Mouse (Mus musculus): ENCODE data around the gene Ptgdr2. TPM values are rescaled to one million over a fixed set of nuclear protein-coding genes. Genes with fewer than 3 reads are reported as not detected.

The Ptgdr2 gene
- polyA plus RNA-seq, 1 experiment = 0.88 TPM

DNA sequence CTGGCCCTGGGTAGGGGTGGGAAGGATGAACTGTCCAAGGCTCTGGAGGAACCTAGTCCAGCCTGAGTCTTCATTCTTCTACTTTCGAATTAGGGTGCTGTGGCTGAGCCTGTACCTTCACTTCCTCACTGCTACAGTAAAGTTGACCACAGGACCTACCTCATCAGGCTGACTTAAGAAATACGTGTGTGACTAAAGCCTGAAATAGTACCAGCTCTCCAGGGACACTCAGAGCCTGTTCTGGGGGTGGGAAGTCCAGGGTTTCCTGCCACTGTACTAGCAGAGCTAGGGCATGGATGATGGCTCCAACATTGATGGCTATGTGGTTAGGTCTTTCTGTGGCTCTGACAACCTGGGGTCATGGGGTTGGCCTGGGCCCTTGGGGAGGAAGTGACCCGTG lies 7.0 kb downstream of the Ptgdr2 start:
- H3K4me3 ChIP-seq (ENCODE audit: control insufficient read depth, low read depth, low read length) = no peak overlapping the region
- H3K27me3 ChIP-seq (ENCODE audit: control insufficient read depth, insufficient read depth, low read length) = no peaks in the 10 kb centered on the region
- peaks cover 16% of the 10 kb centered on the region for H3K4me1 ChIP-seq (ENCODE audit: control insufficient read depth, insufficient read depth, low read length)
- no peak overlapping the region for H3K27ac ChIP-seq (ENCODE audit: control insufficient read depth, insufficient read depth, low read depth, low read length)
- H3K36me3 ChIP-seq (ENCODE audit: control insufficient read depth, insufficient read depth, low read length) = no peaks in the 10 kb centered on the region; the same call in 1 of the 2 replicates
- TF ChIP-seq CTCF (IDR thresholded peaks at IDR 0.05; ENCODE audit: control insufficient read depth, insufficient read depth, insufficient replicate concordance, low read depth, low read length) = no peak

DNA sequence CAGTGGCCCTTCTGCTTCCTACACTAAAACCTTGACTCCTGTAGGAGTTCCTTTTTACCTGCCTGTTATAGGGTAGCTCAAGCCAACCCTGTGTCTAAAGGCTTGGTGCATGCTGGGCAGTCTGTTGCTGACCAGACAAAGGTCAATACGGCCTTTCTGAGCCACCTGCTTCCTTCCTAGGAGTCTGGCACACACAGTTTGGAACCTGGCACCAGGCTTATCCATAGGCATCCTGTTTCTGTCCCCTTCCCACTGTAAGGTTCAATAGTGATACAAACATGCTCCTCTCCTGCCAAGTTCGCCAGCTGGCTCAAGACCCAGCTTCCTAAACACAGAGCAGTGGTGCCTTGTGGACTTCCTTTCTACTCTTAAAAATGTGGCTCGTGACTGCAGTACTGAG lies 9.5 kb downstream of the Ptgdr2 start:
- no peaks in the 10 kb centered on the region; the same call in 1 of the 2 replicates for H3K36me3 ChIP-seq (ENCODE audit: control insufficient read depth, insufficient read depth, low read length)
- peaks cover 5% of the 10 kb centered on the region for H3K4me1 ChIP-seq (ENCODE audit: control insufficient read depth, insufficient read depth, low read length)
- H3K4me3 ChIP-seq (ENCODE audit: control insufficient read depth, low read depth, low read length) = peak overlapping the region; percentile 98
- H3K27me3 ChIP-seq (ENCODE audit: control insufficient read depth, insufficient read depth, low read length) = no peaks in the 10 kb centered on the region
- TF ChIP-seq CTCF (IDR thresholded peaks at IDR 0.05; ENCODE audit: control insufficient read depth, insufficient read depth, insufficient replicate concordance, low read depth, low read length) (no peak), POLR2A (IDR thresholded peaks at IDR 0.05; ENCODE audit: control insufficient read depth, low read depth, low read length) (no peak)
- H3K27ac ChIP-seq (ENCODE audit: control insufficient read depth, insufficient read depth, low read depth, low read length) = no peak overlapping the region

DNA sequence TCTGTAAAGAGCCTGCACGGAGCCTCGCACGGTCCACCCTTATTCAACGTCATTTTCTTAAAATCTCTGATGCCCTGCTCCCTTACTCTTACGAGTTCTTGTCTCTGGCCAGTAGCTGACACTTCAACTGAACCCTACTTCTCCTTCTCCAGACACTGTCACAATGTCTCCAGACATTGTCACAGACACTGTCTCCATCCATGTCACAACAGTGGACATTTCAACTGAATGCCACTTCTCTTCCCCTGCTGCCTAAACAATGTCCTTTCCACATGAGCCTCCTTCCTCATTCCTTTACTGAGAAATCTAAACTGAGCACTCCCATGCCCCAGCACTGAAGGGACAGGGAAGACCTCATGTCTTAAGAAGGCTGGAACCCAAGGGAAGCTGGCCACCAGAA lies 10.3 kb downstream of the Ptgdr2 start:
- H3K4me3 ChIP-seq (ENCODE audit: control insufficient read depth, low read depth, low read length) = peak overlapping the region; percentile 98
- TF ChIP-seq POLR2A (IDR thresholded peaks at IDR 0.05; ENCODE audit: control insufficient read depth, low read depth, low read length) = no peak
- TF ChIP-seq CTCF (IDR thresholded peaks at IDR 0.05; ENCODE audit: control insufficient read depth, insufficient read depth, insufficient replicate concordance, low read depth, low read length) = no peak
- peaks cover 5% of the 10 kb centered on the region for H3K4me1 ChIP-seq (ENCODE audit: control insufficient read depth, insufficient read depth, low read length)
- peak overlapping the region; percentile 37; the same call in 1 of the 2 replicates for H3K27ac ChIP-seq (ENCODE audit: control insufficient read depth, insufficient read depth, low read depth, low read length)
- H3K36me3 ChIP-seq (ENCODE audit: control insufficient read depth, insufficient read depth, low read length) = no peaks in the 10 kb centered on the region; the same call in 1 of the 2 replicates
- H3K27me3 ChIP-seq (ENCODE audit: control insufficient read depth, insufficient read depth, low read length) = no peaks in the 10 kb centered on the region

- Histone ChIP-seq H3K27me3 (ENCODE audit: control insufficient read depth, insufficient read depth, low read length) (no peaks in the 10 kb centered on the region), H3K4me3 (ENCODE audit: control insufficient read depth, low read depth, low read length) (peak overlapping the region; percentile 98), H3K4me1 (ENCODE audit: control insufficient read depth, insufficient read depth, low read length) (peaks cover 5% of the 10 kb centered on the region), H3K36me3 (ENCODE audit: control insufficient read depth, insufficient read depth, low read length) (no peaks in the 10 kb centered on the region; the same call in 1 of the 2 replicates), H3K27ac (ENCODE audit: control insufficient read depth, insufficient read depth, low read depth, low read length) (no peak overlapping the region)
- TF ChIP-seq CTCF (IDR thresholded peaks at IDR 0.05; ENCODE audit: control insufficient read depth, insufficient read depth, insufficient replicate concordance, low read depth, low read length) = no peak
- no peak for TF ChIP-seq POLR2A (IDR thresholded peaks at IDR 0.05; ENCODE audit: control insufficient read depth, low read depth, low read length)
Measured at GRCm38 (mm10) chr19:10948416-10948815, 11.5 kb downstream of the Ptgdr2 start.

DNA sequence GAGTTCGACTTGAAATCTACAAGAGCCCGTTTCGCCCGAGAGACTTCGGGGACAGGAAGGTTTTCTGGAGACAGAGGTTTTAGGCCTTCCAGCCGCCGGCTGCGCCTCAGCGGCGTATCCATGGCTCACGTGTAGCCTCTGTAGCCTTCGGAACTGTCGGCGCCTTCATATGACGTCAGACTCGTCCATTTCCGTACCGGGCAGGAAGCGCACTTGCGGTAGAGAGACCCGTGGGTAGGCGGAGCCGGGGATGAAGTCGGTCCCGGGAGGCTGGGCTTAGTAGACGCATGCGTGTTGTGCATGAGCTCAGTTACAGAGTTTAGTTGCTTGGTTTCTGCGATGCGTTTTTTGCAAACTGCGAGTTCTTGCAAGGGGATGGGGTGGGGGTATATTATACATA lies 12.2 kb downstream of the Ptgdr2 start, which contains the start of gene Ccdc86:
Gene Ccdc86 (minus strand): TSS at position 155 of the 400 bp plus-strand sequence.
- H3K4me3 ChIP-seq (ENCODE audit: control insufficient read depth, low read depth, low read length) = peak within 1 kb of the TSS; percentile 98
- TF ChIP-seq CTCF (IDR thresholded peaks at IDR 0.05; ENCODE audit: control insufficient read depth, insufficient read depth, insufficient replicate concordance, low read depth, low read length) (no peak), POLR2A (IDR thresholded peaks at IDR 0.05; ENCODE audit: control insufficient read depth, low read depth, low read length) (peak; percentile 88)
- no peaks in the 10 kb centered on the region for H3K36me3 ChIP-seq (ENCODE audit: control insufficient read depth, insufficient read depth, low read length)
- H3K4me1 ChIP-seq (ENCODE audit: control insufficient read depth, insufficient read depth, low read length) = peaks cover 5% of the 10 kb centered on the region
- H3K27ac ChIP-seq (ENCODE audit: control insufficient read depth, insufficient read depth, low read depth, low read length) = peak within 1 kb of the TSS; percentile 77
- no peaks in the 10 kb centered on the region for H3K27me3 ChIP-seq (ENCODE audit: control insufficient read depth, insufficient read depth, low read length)

GRCm38 (mm10) chr19:10949558-10949957 lies 12.6 kb downstream of the Ptgdr2 start:
- peaks cover 5% of the 10 kb centered on the region for H3K4me1 ChIP-seq (ENCODE audit: control insufficient read depth, insufficient read depth, low read length)
- H3K27me3 ChIP-seq (ENCODE audit: control insufficient read depth, insufficient read depth, low read length) = no peaks in the 10 kb centered on the region
- H3K4me3 ChIP-seq (ENCODE audit: control insufficient read depth, low read depth, low read length) = peak overlapping the region; percentile 98
- H3K27ac ChIP-seq (ENCODE audit: control insufficient read depth, insufficient read depth, low read depth, low read length) = peak overlapping the region; percentile 72
- no peaks in the 10 kb centered on the region for H3K36me3 ChIP-seq (ENCODE audit: control insufficient read depth, insufficient read depth, low read length)
- no peak for TF ChIP-seq CTCF (IDR thresholded peaks at IDR 0.05; ENCODE audit: control insufficient read depth, insufficient read depth, insufficient replicate concordance, low read depth, low read length)
- no peak for TF ChIP-seq POLR2A (IDR thresholded peaks at IDR 0.05; ENCODE audit: control insufficient read depth, low read depth, low read length)

DNA sequence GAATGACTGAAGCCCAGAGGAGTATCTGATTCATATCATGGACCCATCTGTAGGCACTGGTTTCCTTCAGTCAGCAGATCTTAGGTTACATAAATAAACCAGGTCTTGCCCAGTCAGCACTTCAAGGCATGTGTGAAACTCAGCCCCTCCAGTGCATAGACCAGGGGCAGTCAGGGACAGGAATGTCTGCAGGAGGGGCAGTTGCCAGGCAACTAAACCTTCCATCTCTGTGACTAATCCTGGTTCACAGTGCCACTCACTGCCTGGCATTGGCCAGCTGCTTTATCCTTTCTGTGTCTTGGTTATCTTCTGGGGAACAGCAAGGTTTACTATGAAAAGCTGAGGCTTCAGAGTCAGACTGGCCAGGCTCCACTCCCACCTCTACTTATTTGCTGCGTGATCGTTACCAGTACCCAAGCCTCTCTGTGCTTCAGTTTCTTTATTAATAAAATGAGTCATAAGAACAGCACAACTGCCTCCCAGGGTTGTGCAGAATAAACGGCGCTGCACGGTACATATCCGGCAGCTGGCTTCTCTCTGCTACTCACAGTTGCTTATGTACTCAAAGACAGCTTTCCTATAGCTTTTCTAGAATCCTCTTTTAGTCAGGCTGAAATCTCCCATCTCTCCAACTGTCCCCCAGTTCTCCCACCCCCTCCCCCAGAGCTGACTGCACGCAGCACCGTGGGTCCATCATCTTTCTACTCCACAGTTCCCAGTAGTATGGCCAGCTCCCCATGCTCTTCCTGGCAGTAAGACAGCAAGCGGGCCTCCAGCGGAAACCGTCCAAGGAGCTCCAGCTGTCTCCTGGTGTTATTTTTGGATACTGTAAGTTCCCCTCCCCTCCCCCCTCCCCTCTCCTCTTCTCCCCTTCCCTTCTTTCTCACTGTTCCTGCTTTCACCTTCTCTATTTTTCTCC lies 15.3 kb downstream of the Ptgdr2 start:
- Histone ChIP-seq H3K36me3 (ENCODE audit: control insufficient read depth, insufficient read depth, low read length) (no peaks in the 10 kb centered on the region), H3K27ac (ENCODE audit: control insufficient read depth, insufficient read depth, low read depth, low read length) (no peak overlapping the region), H3K4me1 (ENCODE audit: control insufficient read depth, insufficient read depth, low read length) (peaks cover 5% of the 10 kb centered on the region), H3K4me3 (ENCODE audit: control insufficient read depth, low read depth, low read length) (no peak overlapping the region), H3K27me3 (ENCODE audit: control insufficient read depth, insufficient read depth, low read length) (no peaks in the 10 kb centered on the region)
- TF ChIP-seq POLR2A (IDR thresholded peaks at IDR 0.05; ENCODE audit: control insufficient read depth, low read depth, low read length) = no peak
- no peak for TF ChIP-seq CTCF (IDR thresholded peaks at IDR 0.05; ENCODE audit: control insufficient read depth, insufficient read depth, insufficient replicate concordance, low read depth, low read length)
